8 mouse cellular contexts compared by ENCODE assay signal in the genomic region with DNA sequence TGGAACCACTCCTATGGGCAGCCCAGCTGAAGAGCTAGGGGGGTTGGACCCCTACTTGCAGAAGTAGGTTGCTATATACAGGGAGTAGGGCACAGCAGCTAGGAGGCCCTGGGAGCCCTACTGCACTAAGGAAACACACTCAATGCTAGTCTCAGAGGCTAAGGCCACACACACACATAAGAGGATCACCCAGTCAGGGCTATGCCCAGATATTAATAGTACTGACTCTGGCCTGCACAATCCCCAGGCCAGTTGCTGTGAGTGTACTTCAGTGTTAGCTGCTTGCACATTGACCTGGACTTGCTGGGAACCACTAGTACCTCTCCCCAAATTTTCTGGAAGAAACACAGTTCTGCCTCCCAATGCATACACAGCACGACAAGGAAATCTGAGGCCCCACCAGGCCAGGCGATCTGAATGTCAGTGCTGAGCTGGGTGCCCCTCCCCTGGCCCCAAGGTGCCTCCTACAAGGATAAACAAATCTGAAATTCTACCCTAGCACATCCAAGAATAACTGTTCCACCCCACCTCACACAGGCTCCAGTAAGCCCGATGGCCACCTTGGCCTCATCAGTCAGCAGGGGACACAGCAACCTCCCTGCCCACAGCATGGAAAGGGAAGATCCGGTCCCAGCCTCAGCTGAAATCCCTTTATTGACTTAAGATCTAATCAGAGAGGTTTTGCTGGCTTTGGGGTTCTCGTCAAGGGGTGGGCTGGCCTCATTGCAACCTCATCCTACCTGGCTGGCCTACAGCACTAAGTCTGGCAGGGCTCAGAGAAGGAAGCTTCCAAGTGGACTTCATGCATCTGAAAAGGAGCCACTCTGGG. TPM values are rescaled to one million over a fixed set of nuclear protein-coding genes. Genes with fewer than 3 reads are reported as not detected.
A peak's percentile ranks its signal among the peaks of the same experiment; 100 is the strongest.
DNase-seq lines count a peak whose midpoint lies in the region; ATAC-seq and TF ChIP-seq lines count a peak whose summit lies in the region.
"Had no signal": no experiment of that assay in that cellular context is flagged by ENCODE, and none has a peak within 500 bp of the region (broad histone marks: within the 10 kb centered on the region; RNA-seq: fewer than 3 reads in every experiment).

No protein-coding gene starts in this region.

- DNase-seq in heart, adult 9 months (ENCODE audit: low spot score in 2 of 2), result no peak
- peak; percentile 38 for DNase-seq in testis, postnatal 10 days (ENCODE audit: low spot score)
- DNase-seq in testis, postnatal 14 days (ENCODE audit: low spot score), result no peak
- DNase-seq in lung, postnatal 36 days, result no peak
- no peak for DNase-seq in lung, adult 18-20 months

- H3K4me2 ChIP-seq in heart, embryonic 12.5 days, result peak overlapping the region; percentile 13
- H3K4me2 ChIP-seq in intestine, postnatal 0 days (replicated peaks; ENCODE audit: low read depth), result peak overlapping the region; percentile 90
- H3K4me2 ChIP-seq: embryonic facial prominence, embryonic 12.5 days had no signal

- 46% methylated on average over 5 of the region's 5 CpGs for WGBS in heart, embryonic 12.5 days
- 21% methylated on average over 5 of the region's 5 CpGs for WGBS in intestine, postnatal 0 days

- TF ChIP-seq CTCF in intestine, postnatal 0 days (IDR thresholded peaks at IDR 0.05; ENCODE audit: low read depth), result no peak

- H3K9me3 ChIP-seq in heart, embryonic 12.5 days (replicated peaks), result no peaks in the 10 kb centered on the region
- no peaks in the 10 kb centered on the region for H3K9me3 ChIP-seq in intestine, postnatal 0 days (ENCODE audit: control insufficient read depth)
- H3K9me3 ChIP-seq: embryonic facial prominence, embryonic 12.5 days had no signal

- ATAC-seq in heart, embryonic 12.5 days (ENCODE audit: insufficient number of reproducible peaks, low FRiP score), result no peak
- ATAC-seq in intestine, postnatal 0 days, result no peak

- no peaks in the 10 kb centered on the region for H3K27me3 ChIP-seq in heart, embryonic 12.5 days (replicated peaks)
- no peaks in the 10 kb centered on the region for H3K27me3 ChIP-seq in intestine, postnatal 0 days (replicated peaks; ENCODE audit: control insufficient read depth, insufficient read depth, low read length)
- H3K27me3 ChIP-seq: embryonic facial prominence, embryonic 12.5 days had no signal

- H3K27ac ChIP-seq in heart, embryonic 12.5 days (ENCODE audit: poor library complexity, severe bottlenecking), result peak overlapping the region; percentile 33; the same call in 1 of the 2 replicates
- H3K27ac ChIP-seq in intestine, postnatal 0 days (ENCODE audit: low read depth, low read length), result no peak overlapping the region
- H3K27ac ChIP-seq: embryonic facial prominence, embryonic 12.5 days had no signal

- H3K4me3 ChIP-seq in heart, embryonic 12.5 days, result no peak overlapping the region
- H3K4me3 ChIP-seq in intestine, postnatal 0 days (ENCODE audit: low read depth, low read length), result no peak overlapping the region
- H3K4me3 ChIP-seq: embryonic facial prominence, embryonic 12.5 days had no signal

- peaks cover 18% of the 10 kb centered on the region for H3K36me3 ChIP-seq in heart, embryonic 12.5 days
- peaks cover 9% of the 10 kb centered on the region for H3K36me3 ChIP-seq in intestine, postnatal 0 days (ENCODE audit: control insufficient read depth, insufficient read depth)

- peaks cover 42% of the 10 kb centered on the region for H3K4me1 ChIP-seq in heart, embryonic 12.5 days (replicated peaks)
- H3K4me1 ChIP-seq in intestine, postnatal 0 days (replicated peaks; ENCODE audit: control insufficient read depth, insufficient read depth, low read length), result peaks cover 13% of the 10 kb centered on the region; the same call in 1 of the 2 replicates

- peak overlapping the region; percentile 46; the same call in 1 of the 2 replicates for H3K9ac ChIP-seq in heart, embryonic 12.5 days
- 0 out of 2 replicates have a peak overlapping the region, but pooled peaks have one; percentile 27 for H3K9ac ChIP-seq in intestine, postnatal 0 days (ENCODE audit: low read depth, low read length)

RNA-seq across cellular contexts. Expression of a gene that starts 5.7 kb away (rescaled TPM):
- 64.2 and 65.3 TPM in 2 replicates for polyA plus RNA-seq in heart, embryonic 12.5 days (2016; fragmentation: Nextera tagmentation; extraction: Ambion mirVana)
- 49.4 and 60.2 TPM in 2 replicates for polyA plus RNA-seq in intestine, postnatal 0 days (2015; fragmentation: Nextera tagmentation; extraction: Ambion mirVana)

RNA-seq across cellular contexts. Expression of a gene that starts 12.7 kb away (rescaled TPM):
- polyA plus RNA-seq in heart, embryonic 12.5 days (2016; fragmentation: Nextera tagmentation; extraction: Ambion mirVana), result 46.8 and 48.8 TPM in 2 replicates
- 30.6 and 33.9 TPM in 2 replicates for polyA plus RNA-seq in intestine, postnatal 0 days (2015; fragmentation: Nextera tagmentation; extraction: Ambion mirVana)

RNA-seq across cellular contexts. Expression of a gene that starts 13.6 kb away (rescaled TPM):
- 44.8 and 46.1 TPM in 2 replicates for polyA plus RNA-seq in heart, embryonic 12.5 days (2016; fragmentation: Nextera tagmentation; extraction: Ambion mirVana)
- polyA plus RNA-seq in intestine, postnatal 0 days (2015; fragmentation: Nextera tagmentation; extraction: Ambion mirVana), result 13.0 and 16.2 TPM in 2 replicates

RNA-seq across cellular contexts. Expression of a gene that starts 20.0 kb away (rescaled TPM):
- polyA plus RNA-seq in heart, embryonic 12.5 days (2016; fragmentation: Nextera tagmentation; extraction: Ambion mirVana), result 12.4 and 13.4 TPM in 2 replicates
- 18.5 and 18.8 TPM in 2 replicates for polyA plus RNA-seq in intestine, postnatal 0 days (2015; fragmentation: Nextera tagmentation; extraction: Ambion mirVana)

RNA-seq across cellular contexts. Expression of a gene that starts 58.7 kb away (rescaled TPM):
- 89.5 and 91.9 TPM in 2 replicates for polyA plus RNA-seq in heart, embryonic 12.5 days (2016; fragmentation: Nextera tagmentation; extraction: Ambion mirVana)
- polyA plus RNA-seq in intestine, postnatal 0 days (2015; fragmentation: Nextera tagmentation; extraction: Ambion mirVana), result 60.4 and 62.9 TPM in 2 replicates
